Mouse (Mus musculus): Measurements from ENCODE around the gene Iqcf5.

Iqcf5 gene

GRCm38 (mm10) chr9:106514273-106514672 lies at the start of gene Iqcf5:
Gene Iqcf5 (plus strand): TSS chr9:106514573.
- no peak for DNase-seq (ENCODE audit: low spot score)

GRCm38 (mm10) chr9:106464751-106465541 lies 49.4 kb upstream of the Iqcf5 start:
- DNase-seq (ENCODE audit: low spot score) = peak; percentile 38

- DNase-seq (ENCODE audit: low spot score) = no peak
These were observed 48.7 kb upstream of the Iqcf5 start, which contains the start of gene Gpr62 for GRCm38 (mm10) chr9:106465571-106466200. Gene Gpr62 (minus strand): TSS chr9:106465938.

GRCm38 (mm10) chr9:106466721-106467120 lies 47.7 kb upstream of the Iqcf5 start:
- DNase-seq (ENCODE audit: low spot score) = no peak

- DNase-seq (ENCODE audit: low spot score) = no peak
These were observed 46.6 kb upstream of the Iqcf5 start for GRCm38 (mm10) chr9:106467746-106468145.

GRCm38 (mm10) chr9:106469317-106469716 lies 45.1 kb upstream of the Iqcf5 start:
- no peak for DNase-seq (ENCODE audit: low spot score)

- no peak for DNase-seq (ENCODE audit: low spot score)
These were observed 44.6 kb upstream of the Iqcf5 start for GRCm38 (mm10) chr9:106469776-106470175.

GRCm38 (mm10) chr9:106470991-106471750 lies 43.2 kb upstream of the Iqcf5 start:
- DNase-seq (ENCODE audit: low spot score) = no peak

- DNase-seq (ENCODE audit: low spot score) = peak; percentile 33
These were observed 42.5 kb upstream of the Iqcf5 start for GRCm38 (mm10) chr9:106471892-106472291.

GRCm38 (mm10) chr9:106472321-106472720 lies 42.1 kb upstream of the Iqcf5 start:
- DNase-seq (ENCODE audit: low spot score) = no peak

- no peak for DNase-seq (ENCODE audit: low spot score)
These were observed 41.2 kb upstream of the Iqcf5 start for GRCm38 (mm10) chr9:106473081-106473752.

GRCm38 (mm10) chr9:106473753-106474105 lies 40.6 kb upstream of the Iqcf5 start:
- DNase-seq (ENCODE audit: low spot score) = no peak

GRCm38 (mm10) chr9:106474456-106474855 lies 39.9 kb upstream of the Iqcf5 start:
- DNase-seq (ENCODE audit: low spot score) = peak; percentile 59

GRCm38 (mm10) chr9:106475046-106475445 lies 39.3 kb upstream of the Iqcf5 start:
- no peak for DNase-seq (ENCODE audit: low spot score)

- no peak for DNase-seq (ENCODE audit: low spot score)
These were observed 38.7 kb upstream of the Iqcf5 start, which contains the start of gene Rrp9 for GRCm38 (mm10) chr9:106475663-106476001. Gene Rrp9 (plus strand): TSS chr9:106475963.

GRCm38 (mm10) chr9:106476002-106476923 lies 38.1 kb upstream of the Iqcf5 start:
- peak; percentile 41 for DNase-seq (ENCODE audit: low spot score)

GRCm38 (mm10) chr9:106476924-106477484 lies 37.4 kb upstream of the Iqcf5 start, which contains the start of gene Parp3:
Gene Parp3 (minus strand): TSS chr9:106476949.
- DNase-seq (ENCODE audit: low spot score) = peak; percentile 99

GRCm38 (mm10) chr9:106477649-106478048 lies 36.7 kb upstream of the Iqcf5 start:
- DNase-seq (ENCODE audit: low spot score) = no peak

- DNase-seq (ENCODE audit: low spot score) = no peak
These were observed 36.3 kb upstream of the Iqcf5 start for GRCm38 (mm10) chr9:106478101-106478500.

GRCm38 (mm10) chr9:106480541-106480940 lies 33.8 kb upstream of the Iqcf5 start:
- DNase-seq (ENCODE audit: low spot score) = no peak

GRCm38 (mm10) chr9:106481075-106481474 lies 33.3 kb upstream of the Iqcf5 start:
- DNase-seq (ENCODE audit: low spot score) = no peak
